Mouse (Mus musculus): ENCODE data around the gene Kcnj11.

DNA sequence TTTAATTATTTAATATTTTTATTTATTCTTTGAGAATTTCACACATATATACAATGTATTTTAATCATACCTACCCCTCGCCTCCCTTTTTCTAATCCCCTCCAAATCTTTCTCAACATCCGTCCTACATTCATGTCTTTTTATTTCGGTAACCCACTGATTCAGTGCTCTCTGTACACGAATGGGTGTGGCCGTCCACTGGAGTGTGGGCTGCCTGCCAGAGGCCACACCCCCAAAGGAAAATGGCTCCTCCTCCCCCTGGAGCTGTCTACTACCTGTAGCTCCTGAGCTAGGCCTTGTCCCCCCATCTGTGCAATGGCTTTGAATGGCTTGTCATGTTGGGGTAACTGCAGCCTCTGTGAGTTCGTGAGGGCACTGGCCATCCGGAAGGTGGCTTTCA, 23.7 kb downstream of the Kcnj11 start:
- TF ChIP-seq GATA1 (IDR thresholded peaks at IDR 0.05; ENCODE audit: borderline replicate concordance, low read length) (no peak), FLI1 (IDR thresholded peaks at IDR 0.05; ENCODE audit: low read length) (no peak)
